Mouse (Mus musculus) kidney, adult 2 months (tissue): ENCODE measurements around the gene Rnf141. TPM values are rescaled to one million over a fixed set of nuclear protein-coding genes. Genes with fewer than 3 reads are reported as not detected.

Experiments used
- DNase-seq: peaks from one replicate; pipeline ENCODE4 v3.0.0; 2021
- H3K27ac ChIP-seq: fragments of 200-500 bp; 2 replicates; pipeline ENCODE4 v1.5.1; 2012; ENCODE audit warnings: low read depth, low read length, control low read depth, inconsistent platforms; ENCODE audit not compliant: insufficient read depth
- H3K27me3 ChIP-seq: fragments of 200-500 bp; replicated peaks from 2 replicates; pipeline ENCODE4 v1.6.1; 2012; ENCODE audit warnings: mild to moderate bottlenecking, moderate library complexity, low read length, inconsistent platforms; ENCODE audit not compliant: control insufficient read depth, insufficient read depth
- H3K36me3 ChIP-seq: fragments of 200-500 bp; 2 replicates; pipeline ENCODE4 v1.6.1; 2012; ENCODE audit warnings: mild to moderate bottlenecking, moderate library complexity, low read length, inconsistent platforms; ENCODE audit not compliant: control insufficient read depth, insufficient read depth
- H3K4me1 ChIP-seq: fragments of 200-500 bp; 2 replicates; pipeline ENCODE4 v1.6.1; 2011; ENCODE audit warnings: low read length; ENCODE audit not compliant: control insufficient read depth, insufficient read depth
- H3K4me3 ChIP-seq: fragments of 200-500 bp; 2 replicates; pipeline ENCODE4 v1.5.1; 2011; ENCODE audit warnings: mild to moderate bottlenecking, low read depth, low read length, control low read depth; ENCODE audit not compliant: insufficient read depth
- CTCF ChIP-seq: fragments of 200-500 bp; conservative IDR thresholded peaks from 2 replicates; pipeline ENCODE4 v1.5.1; 2011; ENCODE audit warnings: low read depth, mild to moderate bottlenecking, control low read depth, low read length, moderate library complexity, mixed read lengths; ENCODE audit not compliant: insufficient read depth, insufficient read length
- POLR2A ChIP-seq: fragments of 200-500 bp; IDR thresholded peaks from one replicate; pipeline ENCODE4 v1.6.1; 2011; ENCODE audit warnings: low read depth, low read length, control low read depth
- WGBS: fragments of 180-500 bp; shearing (Covaris S2); methylation state at CpG from one replicate; pipeline ENCODE4 v1.1.7; 2018; 5-methylcytosine and 5-hydroxymethylcytosine counted together
- polyA plus RNA-seq: library from polyadenylated mRNA; depleted of rRNA; stranded (reverse); fragments of >200 nt; gene quantifications from 2 replicates; pipeline ENCODE4 v1.2.3, GENCODE M21; 2012; rRNA removed

Rnf141 gene
- 11.4 and 19.3 TPM in 2 replicates for polyA plus RNA-seq

DNA sequence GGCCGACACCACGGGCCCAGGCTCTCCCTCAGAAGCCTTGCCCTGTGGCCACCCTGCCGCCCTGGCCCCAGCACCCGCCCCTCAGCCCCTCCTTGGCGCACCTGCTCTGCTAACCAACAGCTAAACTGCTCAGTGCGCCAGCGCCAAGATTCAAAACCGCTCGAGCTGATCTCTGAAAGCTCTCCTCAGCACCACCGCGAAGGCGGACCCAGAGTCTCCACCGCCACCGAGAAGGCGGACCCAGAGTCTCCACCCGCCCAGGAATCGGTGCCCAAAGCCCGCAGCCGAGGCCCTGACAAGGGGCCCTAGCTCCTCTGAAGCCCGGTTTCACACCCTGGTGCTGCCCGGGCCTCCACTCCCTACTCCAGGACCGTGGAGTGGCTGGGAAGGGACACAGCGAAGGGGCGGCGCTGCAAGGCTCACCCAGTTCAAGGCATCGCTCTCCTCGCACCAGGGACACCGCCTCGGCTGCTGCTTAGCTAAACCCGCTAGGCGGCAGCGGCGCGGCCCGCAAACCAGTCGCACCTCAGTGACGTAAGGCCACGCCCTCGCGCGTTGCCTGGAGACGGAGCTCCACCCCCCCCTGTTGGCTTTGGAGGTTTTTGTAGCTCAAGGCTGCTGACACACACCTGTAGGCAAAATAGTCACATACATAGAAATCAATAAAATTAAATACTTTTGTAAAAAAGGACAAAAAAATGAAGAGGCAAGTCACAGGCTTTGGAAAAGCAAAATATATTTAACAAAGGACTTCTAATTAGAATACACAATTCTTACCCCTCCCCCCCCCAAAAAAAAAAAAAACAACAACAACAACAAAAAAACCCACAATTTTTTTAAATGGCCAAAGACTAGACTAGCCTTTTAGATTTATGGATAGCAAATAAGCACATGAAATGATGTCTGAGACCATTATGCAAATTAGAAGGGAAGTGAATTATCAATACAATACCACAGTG is at the start of gene Rnf141:
Gene Rnf141 (minus strand): TSS at position 542 of the 959 bp plus-strand sequence.
- DNase-seq, result peak; percentile 95
- under 1% methylated on average over 42 of the region's 42 CpGs for WGBS
- Histone ChIP-seq H3K4me3 (peak within 1 kb of the TSS; percentile 71), H3K27me3 (no peaks in the 10 kb centered on the region), H3K4me1 (peaks cover 5% of the 10 kb centered on the region; the same call in 1 of the 2 replicates), H3K36me3 (no peaks in the 10 kb centered on the region), H3K27ac (peak within 1 kb of the TSS; percentile 59)
- peak; percentile 60 for TF ChIP-seq CTCF
- no peak for TF ChIP-seq POLR2A

DNA sequence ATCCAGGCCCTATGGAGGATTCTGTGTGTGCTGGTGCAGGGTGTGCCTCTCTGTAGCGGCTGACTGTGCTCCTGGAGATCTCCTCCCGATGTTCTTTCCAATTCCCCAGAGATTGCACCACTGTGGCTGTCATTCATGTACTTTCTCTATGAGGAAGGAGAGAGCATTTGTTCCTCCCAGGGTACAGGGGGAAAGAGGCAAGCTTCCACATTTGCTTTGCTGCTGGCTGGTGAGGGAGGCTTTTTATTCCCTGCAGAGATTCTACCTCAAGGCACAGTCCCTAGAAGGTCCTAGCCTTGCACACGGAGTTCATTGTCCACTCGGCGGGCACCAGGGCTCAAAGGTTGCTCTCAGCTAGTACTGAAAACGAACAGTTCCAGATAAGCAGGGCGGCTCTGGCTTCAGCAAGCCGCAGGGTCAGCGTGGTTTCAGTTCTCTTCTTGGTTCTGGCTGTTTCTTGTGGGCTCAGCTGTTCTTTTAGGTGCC is 47.3 kb upstream of the Rnf141 start:
- no peaks in the 10 kb centered on the region for H3K36me3 ChIP-seq
- peak; percentile 93 for DNase-seq
- WGBS, result 56% methylated on average over 9 of the region's 9 CpGs
- no peaks in the 10 kb centered on the region for H3K27me3 ChIP-seq
- H3K27ac ChIP-seq, result no peak overlapping the region
- TF ChIP-seq POLR2A, result no peak
- TF ChIP-seq CTCF, result no peak
- no peak overlapping the region for H3K4me3 ChIP-seq
- peaks cover 7% of the 10 kb centered on the region; the same call in 1 of the 2 replicates for H3K4me1 ChIP-seq

DNA sequence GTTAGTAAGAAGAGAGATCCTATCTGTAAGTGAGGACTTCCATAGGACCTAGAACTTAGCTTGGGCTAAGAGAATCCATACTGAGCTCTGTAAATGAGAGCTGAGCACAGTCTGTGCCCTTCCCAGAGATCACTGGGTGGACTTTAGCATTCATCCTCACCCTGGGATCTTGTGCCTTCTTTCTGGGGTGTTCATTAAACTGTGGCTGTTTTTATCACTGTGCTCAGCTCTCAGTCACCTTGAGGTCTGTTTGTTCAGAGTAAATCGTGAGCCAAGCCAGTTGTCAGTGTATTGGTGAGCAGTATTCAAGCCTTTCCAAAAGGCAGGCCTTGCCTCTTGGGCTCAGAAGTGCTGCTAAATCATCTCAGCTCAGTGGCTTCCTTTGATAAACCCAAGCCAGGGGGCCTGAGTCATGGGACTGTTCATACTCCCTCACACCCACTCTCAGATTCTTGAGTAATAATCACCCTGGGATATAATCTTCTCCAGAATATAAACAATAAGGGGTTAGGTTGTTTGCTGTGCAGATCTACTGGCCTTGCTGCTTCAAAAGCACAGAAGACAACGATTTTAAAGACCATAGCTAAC is 37.6 kb upstream of the Rnf141 start:
- Histone ChIP-seq H3K27me3 (no peaks in the 10 kb centered on the region), H3K4me1 (peaks cover 13% of the 10 kb centered on the region; the same call in 1 of the 2 replicates), H3K27ac (peak overlapping the region; percentile 77), H3K4me3 (no peak overlapping the region), H3K36me3 (no peaks in the 10 kb centered on the region)
- TF ChIP-seq POLR2A (no peak), CTCF (no peak)
- DNase-seq, result peak; percentile 76
- 59% methylated on average over 2 of the region's 2 CpGs for WGBS

DNA sequence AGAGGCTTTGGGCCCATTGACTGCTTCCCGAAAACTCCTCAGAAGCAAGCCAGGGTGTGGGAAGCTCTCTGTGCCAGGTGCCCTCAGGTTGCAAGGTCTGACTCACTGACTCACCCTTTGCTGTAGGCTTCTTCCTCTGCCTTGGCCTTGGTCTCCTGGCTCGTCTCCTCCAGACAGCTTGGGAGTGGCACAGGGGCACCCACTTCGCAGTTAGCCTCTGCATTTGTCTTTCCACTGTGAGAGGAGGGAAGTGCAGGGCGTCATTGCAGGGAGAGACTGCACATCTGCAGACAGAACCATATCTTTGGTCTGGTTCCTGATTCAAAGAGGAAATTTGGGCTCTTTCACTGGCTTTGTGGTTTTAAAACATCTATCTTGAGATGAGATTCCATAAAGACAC is 33.8 kb upstream of the Rnf141 start:
- Histone ChIP-seq H3K4me1 (peaks cover 13% of the 10 kb centered on the region; the same call in 1 of the 2 replicates), H3K36me3 (no peaks in the 10 kb centered on the region), H3K27ac (no peak overlapping the region), H3K4me3 (no peak overlapping the region), H3K27me3 (no peaks in the 10 kb centered on the region)
- TF ChIP-seq CTCF, result no peak
- TF ChIP-seq POLR2A, result no peak
- DNase-seq, result no peak
- 86% methylated on average over 4 of the region's 4 CpGs for WGBS

DNA sequence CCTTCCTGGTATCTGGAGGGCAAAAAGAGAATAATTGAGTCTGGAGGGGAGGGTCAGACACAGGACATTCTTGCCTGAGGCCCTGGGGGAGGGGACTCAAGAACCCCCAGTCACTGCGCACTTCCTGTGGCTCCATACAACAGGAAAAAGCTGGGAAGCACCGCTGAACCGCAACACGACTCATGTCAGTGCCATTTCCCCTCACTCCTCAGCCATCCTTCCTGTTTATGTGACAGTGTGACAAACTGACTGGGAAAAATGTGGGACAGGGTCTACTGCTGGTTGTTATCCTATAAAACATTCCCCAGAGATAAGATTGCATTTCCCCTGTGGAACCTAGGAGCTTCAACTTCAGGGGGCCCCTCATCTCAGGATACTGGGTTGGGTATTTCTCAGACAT is 32.7 kb upstream of the Rnf141 start:
- Histone ChIP-seq H3K4me3 (no peak overlapping the region), H3K27me3 (no peaks in the 10 kb centered on the region), H3K4me1 (peaks cover 10% of the 10 kb centered on the region; the same call in 1 of the 2 replicates), H3K36me3 (no peaks in the 10 kb centered on the region), H3K27ac (no peak overlapping the region)
- 64% methylated on average over 4 of the region's 4 CpGs for whole genome bisulfite sequencing
- no peak for TF ChIP-seq CTCF
- TF ChIP-seq POLR2A, result no peak
- DNase-seq, result peak; percentile 29

DNA sequence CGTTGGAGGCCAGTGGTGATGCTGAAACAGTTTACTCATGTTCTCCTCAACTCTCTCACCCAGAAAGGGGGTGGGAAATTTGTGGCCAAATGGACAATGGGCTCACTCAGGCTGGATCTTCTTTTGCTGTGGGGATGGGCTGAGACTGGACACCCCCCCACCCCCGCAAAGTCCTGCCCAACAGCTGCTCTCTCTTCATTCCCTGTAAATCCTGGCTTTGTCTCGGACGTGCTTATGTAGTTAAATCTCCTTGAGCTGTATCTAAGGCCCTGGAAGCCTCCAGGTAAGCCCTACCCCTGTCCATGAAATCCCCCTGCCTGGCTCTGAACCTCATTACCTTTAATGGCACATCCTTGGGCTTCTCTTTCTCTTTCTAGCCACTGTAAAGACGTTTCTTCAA is 24.6 kb upstream of the Rnf141 start:
- Histone ChIP-seq H3K4me1 (no peaks in the 10 kb centered on the region), H3K27me3 (no peaks in the 10 kb centered on the region), H3K27ac (no peak overlapping the region), H3K4me3 (no peak overlapping the region), H3K36me3 (no peaks in the 10 kb centered on the region)
- TF ChIP-seq CTCF, result no peak
- no peak for TF ChIP-seq POLR2A
- 84% methylated on average over 5 of the region's 5 CpGs for WGBS
- no peak for DNase-seq

DNA sequence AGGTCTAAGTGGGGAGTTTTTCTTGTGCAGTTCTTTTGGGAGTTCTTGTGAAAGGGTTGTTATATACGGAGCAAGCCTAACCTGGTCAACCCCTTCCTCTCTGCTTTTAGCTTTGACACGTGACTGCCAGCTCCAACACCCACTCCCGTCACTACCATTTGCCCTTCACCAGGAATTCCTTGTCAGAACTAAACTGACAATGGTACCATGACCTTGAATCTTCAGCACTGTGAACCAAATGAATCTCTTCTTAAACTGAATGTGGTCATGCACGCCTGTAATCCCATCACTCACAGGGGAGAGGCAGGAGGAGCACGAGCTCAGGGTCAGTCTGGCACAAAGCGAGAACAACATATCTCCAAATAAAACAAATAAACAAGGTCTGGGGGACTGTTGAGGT is 22.9 kb upstream of the Rnf141 start:
- no peak overlapping the region for H3K27ac ChIP-seq
- 93% methylated on average over 6 of the region's 6 CpGs for WGBS
- TF ChIP-seq CTCF (no peak), POLR2A (no peak)
- H3K36me3 ChIP-seq, result no peaks in the 10 kb centered on the region
- no peak for DNase-seq
- H3K4me1 ChIP-seq, result no peaks in the 10 kb centered on the region
- no peaks in the 10 kb centered on the region for H3K27me3 ChIP-seq
- no peak overlapping the region for H3K4me3 ChIP-seq
